Mouse (Mus musculus): ENCODE measurements around the gene Nfib. TPM values are rescaled to one million over a fixed set of nuclear protein-coding genes. Genes with fewer than 3 reads are reported as not detected.

The Nfib gene
- total and polyA plus RNA-seq, 3 experiments = not detected

DNA sequence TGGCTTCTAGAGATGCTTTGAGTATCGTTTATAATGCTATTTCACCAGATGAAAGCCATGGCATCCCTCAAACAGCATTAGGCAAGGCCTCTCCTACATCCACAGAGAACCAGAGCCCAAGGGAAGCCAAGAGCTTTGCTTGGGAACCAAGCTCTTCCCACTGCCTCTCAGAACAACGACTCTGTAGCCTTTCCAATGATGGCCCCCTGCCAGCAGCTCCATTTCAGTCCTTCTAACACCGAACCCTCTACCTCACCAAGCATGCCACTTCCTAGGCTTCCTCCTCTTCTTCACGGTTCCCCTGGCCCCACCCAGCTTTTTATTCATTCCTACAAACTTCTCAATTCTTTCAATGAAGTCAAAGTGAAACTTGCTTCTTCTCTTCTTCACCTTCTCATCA is 287.3 kb downstream of the Nfib start:
- Histone ChIP-seq H3K9ac (ENCODE audit: control insufficient read depth, low read depth, low read length, poor library complexity, severe bottlenecking) (no peak overlapping the region), H3K27me3 (ENCODE audit: control insufficient read depth in 1 of 2, insufficient read depth in 2 of 2, low read length in 2 of 2) (no peaks in the 10 kb centered on the region), H3K4me3 (ENCODE audit: control insufficient read depth in 1 of 2, insufficient read depth in 1 of 2, low read depth in 2 of 2, low read length in 2 of 2) (no peak overlapping the region), H3K27ac (ENCODE audit: control insufficient read depth, low read depth, low read length) (no peak overlapping the region), H3K9me3 (replicated peaks; ENCODE audit: insufficient read depth, low read length) (no peaks in the 10 kb centered on the region), H3K36me3 (ENCODE audit: control insufficient read depth in 1 of 2, insufficient read depth in 2 of 2, low read length in 2 of 2) (no peaks in the 10 kb centered on the region), H3K79me2 (ENCODE audit: control insufficient read depth, insufficient read depth, low read length, poor library complexity) (no peaks in the 10 kb centered on the region), H3K4me1 (ENCODE audit: control insufficient read depth in 1 of 2, insufficient read depth in 2 of 2, low read length in 2 of 2) (no peaks in the 10 kb centered on the region)
- TF ChIP-seq BHLHE40 (IDR thresholded peaks at IDR 0.05; ENCODE audit: borderline replicate concordance, low read depth, low read length) = no peak
- no peak for DNase-seq (ENCODE audit: low read depth, low spot score)

DNA sequence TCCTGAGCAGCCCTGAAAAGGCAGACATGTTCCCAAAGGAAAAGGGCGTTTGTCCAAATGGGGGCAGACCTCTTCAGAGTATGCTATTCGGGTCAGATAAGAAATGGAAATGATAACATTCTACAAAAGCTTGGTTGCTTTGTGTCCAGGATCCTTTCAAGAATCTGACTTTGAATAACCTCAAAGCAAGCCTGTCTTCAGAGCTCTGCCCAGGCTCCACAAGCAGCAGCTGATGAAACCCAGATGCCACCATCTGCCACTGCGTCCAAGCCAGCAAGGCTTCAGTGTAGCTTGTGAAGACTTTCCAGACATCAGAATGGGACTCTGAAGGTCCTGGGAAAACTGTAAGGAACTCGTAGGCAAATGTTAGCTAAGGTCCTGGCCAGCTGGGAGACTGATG is 289.7 kb downstream of the Nfib start:
- Histone ChIP-seq H3K27me3 (ENCODE audit: control insufficient read depth in 1 of 2, insufficient read depth in 2 of 2, low read length in 2 of 2) (no peaks in the 10 kb centered on the region), H3K9ac (ENCODE audit: control insufficient read depth, low read depth, low read length, poor library complexity, severe bottlenecking) (no peak overlapping the region), H3K4me3 (ENCODE audit: control insufficient read depth in 1 of 2, insufficient read depth in 1 of 2, low read depth in 2 of 2, low read length in 2 of 2) (no peak overlapping the region), H3K79me2 (ENCODE audit: control insufficient read depth, insufficient read depth, low read length, poor library complexity) (no peaks in the 10 kb centered on the region), H3K36me3 (ENCODE audit: control insufficient read depth in 1 of 2, insufficient read depth in 2 of 2, low read length in 2 of 2) (no peaks in the 10 kb centered on the region), H3K9me3 (replicated peaks; ENCODE audit: insufficient read depth, low read length) (no peaks in the 10 kb centered on the region), H3K27ac (ENCODE audit: control insufficient read depth, low read depth, low read length) (no peak overlapping the region), H3K4me1 (ENCODE audit: control insufficient read depth in 1 of 2, insufficient read depth in 2 of 2, low read length in 2 of 2) (no peaks in the 10 kb centered on the region)
- DNase-seq (ENCODE audit: low read depth, low spot score) = no peak
- TF ChIP-seq GATA1 (IDR thresholded peaks at IDR 0.05; ENCODE audit: low read depth, low read length) = no peak
- TF ChIP-seq ELF1 (IDR thresholded peaks at IDR 0.05; ENCODE audit: low read depth, low read length) = no peak
- TF ChIP-seq MAZ (IDR thresholded peaks at IDR 0.05; ENCODE audit: low read depth, low read length) = no peak
- TF ChIP-seq HCFC1 (IDR thresholded peaks at IDR 0.05; ENCODE audit: low read depth, low read length) = no peak
- no peak for TF ChIP-seq NELFE (IDR thresholded peaks at IDR 0.05; ENCODE audit: low read depth, low read length)
- TF ChIP-seq TAL1 (IDR thresholded peaks at IDR 0.05; ENCODE audit: low read length) = no peak
- TF ChIP-seq ETS1 (IDR thresholded peaks at IDR 0.05; ENCODE audit: low read depth, low read length) = no peak
- TF ChIP-seq ZNF384 (IDR thresholded peaks at IDR 0.05; ENCODE audit: low read depth, low read length) = no peak
- TF ChIP-seq MYC (IDR thresholded peaks at IDR 0.05; ENCODE audit: low read depth, low read length) = no peak
- TF ChIP-seq ZC3H11A (IDR thresholded peaks at IDR 0.05; ENCODE audit: low read depth, low read length) = no peak
- no peak for TF ChIP-seq USF1 (IDR thresholded peaks at IDR 0.05; ENCODE audit: low read depth, low read length)
- no peak for TF ChIP-seq ZMIZ1 (IDR thresholded peaks at IDR 0.05; ENCODE audit: low read depth, low read length)
- no peak for TF ChIP-seq SMC3 (IDR thresholded peaks at IDR 0.05; ENCODE audit: low read depth, low read length)
- no peak for TF ChIP-seq E2F4 (IDR thresholded peaks at IDR 0.05; ENCODE audit: borderline replicate concordance, low read depth, low read length)
- TF ChIP-seq POLR2A (IDR thresholded peaks at IDR 0.05; ENCODE audit: control insufficient read depth in 1 of 2, insufficient read depth in 1 of 2, low read depth in 1 of 2, low read length in 2 of 2, poor library complexity in 1 of 2) = no peak
- TF ChIP-seq SIN3A (IDR thresholded peaks at IDR 0.05; ENCODE audit: low read length) = no peak
- no peak for TF ChIP-seq JUND (IDR thresholded peaks at IDR 0.05; ENCODE audit: low read depth, low read length)
- TF ChIP-seq POLR2AphosphoS5 (IDR thresholded peaks at IDR 0.05; ENCODE audit: borderline replicate concordance, low read depth, low read length) = no peak
- no peak for TF ChIP-seq CHD1 (IDR thresholded peaks at IDR 0.05; ENCODE audit: low read depth, low read length)
- no peak for TF ChIP-seq RAD21 (IDR thresholded peaks at IDR 0.05; ENCODE audit: low read depth, low read length)
